Mouse (Mus musculus): ENCODE measurements around the gene Tff3. TPM values are rescaled to one million over a fixed set of nuclear protein-coding genes. Genes with fewer than 3 reads are reported as not detected.

The Tff3 gene
- polyA plus RNA-seq, 1 experiment from 2014 or later: 0.50 TPM

DNA sequence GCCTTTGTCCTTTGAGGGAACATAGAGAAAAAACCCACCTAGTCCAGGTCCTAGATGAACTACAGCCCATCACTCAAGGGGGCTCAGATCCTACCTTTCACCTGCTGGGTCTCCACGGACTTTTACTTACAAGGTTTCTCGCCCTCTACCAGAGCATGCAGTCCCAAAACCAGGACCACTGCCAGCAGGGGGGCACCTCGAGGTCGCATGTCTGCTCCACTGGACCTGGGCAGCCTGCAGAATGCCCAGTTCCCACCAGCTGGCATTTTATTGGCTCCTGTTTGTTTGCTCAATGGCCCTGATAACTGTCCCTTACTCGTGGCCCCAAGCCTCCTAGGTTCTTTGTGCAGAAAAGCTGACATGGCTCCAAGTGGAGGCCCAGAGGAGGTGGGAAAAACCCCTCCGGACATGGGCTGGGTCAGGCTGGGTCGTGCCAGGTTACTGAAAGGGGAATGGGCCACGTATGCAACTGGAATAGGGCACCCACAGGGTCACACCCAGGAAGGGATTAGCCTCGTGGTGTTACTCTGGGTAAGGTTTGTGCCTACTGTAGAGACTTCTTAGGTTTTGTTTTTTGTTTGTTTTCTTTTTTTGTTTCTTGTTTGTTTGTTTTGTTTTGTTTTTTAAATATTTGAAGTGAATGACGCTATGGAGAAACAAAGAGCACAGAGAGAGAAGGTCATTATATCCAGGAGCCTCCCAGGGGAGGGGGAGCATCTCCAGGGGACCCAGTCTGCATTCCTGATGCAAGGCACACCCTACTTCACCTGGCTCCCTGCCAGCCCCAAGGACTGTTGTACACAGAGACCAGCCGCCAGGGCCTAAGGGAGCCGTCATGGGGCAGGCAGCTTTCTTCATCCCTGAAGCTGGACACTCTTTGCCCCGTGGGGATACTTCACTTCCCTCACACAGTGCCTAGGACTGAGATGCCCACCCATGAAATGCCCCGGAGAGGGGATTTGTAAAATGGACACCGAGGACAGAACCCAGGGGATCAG, 14.9 kb upstream of the Tff3 start, which contains the start of gene Tff2:
Tff2 (minus strand) TSS at position 243 of the 998 bp plus-strand sequence.
- WGBS: 68% methylated on average over 15 of the region's 15 CpGs
- no peak for DNase-seq (ENCODE audit: low spot score)

DNA sequence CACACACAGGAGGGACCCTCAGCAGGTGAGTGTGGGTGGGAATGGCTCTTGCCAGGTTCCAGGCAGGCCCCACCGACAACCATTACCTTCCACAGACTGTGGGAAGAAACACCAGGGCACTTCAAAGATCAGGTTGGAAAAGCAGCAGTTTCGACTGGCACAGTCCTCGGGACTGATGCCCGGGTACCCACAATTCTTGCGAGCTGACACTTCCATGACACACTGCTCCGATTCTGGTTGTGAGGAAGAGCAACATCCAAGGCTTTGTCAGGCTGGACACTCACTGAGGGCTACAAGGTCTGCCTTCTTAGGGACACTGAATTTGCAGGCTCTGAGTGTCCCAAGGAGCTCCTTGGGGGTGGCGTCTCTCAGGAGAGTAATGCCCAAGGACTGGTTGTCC, 12.7 kb upstream of the Tff3 start:
- no peaks in the 10 kb centered on the region for H3K4me1 ChIP-seq
- H3K27me3 ChIP-seq (ENCODE audit: insufficient read depth, poor library complexity, severe bottlenecking): peaks cover 6% of the 10 kb centered on the region; the same call in 1 of the 2 replicates
- WGBS: 87% methylated on average over 7 of the region's 7 CpGs
- H3K27ac ChIP-seq: no peak overlapping the region
- DNase-seq (ENCODE audit: low spot score): no peak
- H3K9me3 ChIP-seq: no peaks in the 10 kb centered on the region
- H3K36me3 ChIP-seq: no peaks in the 10 kb centered on the region
- H3K4me3 ChIP-seq: no peak overlapping the region

More for the DNA sequence above, 14.9 kb upstream of the Tff3 start, which contains the start of gene Tff2:
- Histone ChIP-seq H3K27me3 (ENCODE audit: insufficient read depth, poor library complexity, severe bottlenecking) (peaks cover 6% of the 10 kb centered on the region; the same call in 1 of the 2 replicates), H3K4me1 (no peaks in the 10 kb centered on the region), H3K27ac (0 out of 2 replicates have a peak within 1 kb of the TSS, but pooled peaks have one; percentile 13), H3K4me3 (no peak within 1 kb of the TSS), H3K36me3 (no peaks in the 10 kb centered on the region), H3K9me3 (no peaks in the 10 kb centered on the region)

DNA sequence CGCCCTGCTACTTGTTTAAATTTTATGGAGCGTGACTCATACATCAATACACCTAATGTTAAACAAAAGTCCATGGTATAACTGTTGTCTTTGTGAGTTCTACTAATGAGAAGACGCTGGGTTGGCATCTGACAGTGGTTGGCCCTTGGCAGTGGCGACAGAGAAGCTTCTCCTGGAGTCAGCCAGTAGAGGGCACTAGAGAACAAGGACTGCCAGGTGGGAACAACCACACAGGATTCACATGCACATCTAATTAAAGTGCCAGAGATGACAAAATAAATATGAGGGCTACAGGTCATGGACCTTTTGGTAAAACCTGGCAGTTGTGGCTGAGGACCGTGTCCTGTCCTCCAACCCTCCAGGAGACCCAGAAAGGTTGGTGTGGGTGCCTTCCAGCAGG, 9.0 kb upstream of the Tff3 start:
- Histone ChIP-seq H3K27ac (no peak overlapping the region), H3K9me3 (no peaks in the 10 kb centered on the region), H3K36me3 (no peaks in the 10 kb centered on the region), H3K27me3 (ENCODE audit: insufficient read depth, poor library complexity, severe bottlenecking) (no peaks in the 10 kb centered on the region; the same call in 1 of the 2 replicates), H3K4me3 (no peak overlapping the region), H3K4me1 (peaks cover 2% of the 10 kb centered on the region; the same call in 1 of the 2 replicates)
- WGBS: 18% methylated on average over 5 of the region's 5 CpGs
- no peak for DNase-seq (ENCODE audit: low spot score)

DNA sequence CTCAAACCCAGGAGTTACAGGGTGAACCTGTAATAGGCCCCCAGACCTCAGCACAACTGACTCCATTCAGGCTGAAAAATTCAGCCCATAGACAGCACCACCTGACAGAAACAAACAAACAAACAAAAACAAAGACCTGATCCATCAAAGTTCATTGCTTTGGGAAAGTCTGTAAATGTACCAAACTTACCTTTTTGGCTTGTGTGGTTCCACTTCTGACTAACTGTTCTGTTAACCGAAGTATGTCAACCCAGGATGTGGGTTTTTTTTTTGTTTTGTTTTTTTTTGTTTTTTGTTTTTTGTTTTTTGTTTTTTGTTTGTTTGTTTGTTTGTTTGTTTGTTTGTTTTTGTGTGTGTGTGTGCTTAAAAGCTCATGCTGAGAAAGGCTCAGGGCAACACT, 7.4 kb upstream of the Tff3 start:
- Histone ChIP-seq H3K4me3 (no peak overlapping the region), H3K27me3 (ENCODE audit: insufficient read depth, poor library complexity, severe bottlenecking) (no peaks in the 10 kb centered on the region; the same call in 1 of the 2 replicates), H3K9me3 (no peaks in the 10 kb centered on the region), H3K27ac (no peak overlapping the region), H3K4me1 (peaks cover 2% of the 10 kb centered on the region; the same call in 1 of the 2 replicates), H3K36me3 (no peaks in the 10 kb centered on the region)
- DNase-seq (ENCODE audit: low spot score): no peak
- 82% methylated on average over 1 of the region's 1 CpGs for WGBS

DNA sequence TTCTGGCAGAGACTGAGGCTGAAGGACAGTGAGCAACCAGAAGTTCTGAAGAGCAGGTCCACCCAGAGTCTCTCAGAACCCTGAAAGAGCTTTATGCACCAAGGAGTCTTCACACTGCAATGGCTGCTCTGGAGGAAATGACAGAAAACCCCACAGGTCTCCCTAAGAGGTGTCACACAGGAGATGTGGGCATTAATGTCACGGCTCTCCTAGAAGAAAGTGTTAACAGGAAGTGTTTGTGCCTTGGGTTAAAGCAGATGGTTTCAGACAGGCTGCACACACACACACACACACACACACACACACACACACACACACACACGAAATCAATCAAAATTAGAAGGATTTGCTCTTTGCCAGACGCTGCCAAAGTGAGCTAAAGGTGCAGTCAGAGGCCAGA, 6.8 kb upstream of the Tff3 start:
- H3K27ac ChIP-seq: no peak overlapping the region
- DNase-seq (ENCODE audit: low spot score): no peak
- WGBS: 46% methylated on average over 3 of the region's 3 CpGs
- peaks cover 2% of the 10 kb centered on the region; the same call in 1 of the 2 replicates for H3K4me1 ChIP-seq
- H3K27me3 ChIP-seq (ENCODE audit: insufficient read depth, poor library complexity, severe bottlenecking): peaks cover under 1% of the 10 kb centered on the region
- H3K36me3 ChIP-seq: no peaks in the 10 kb centered on the region
- no peak overlapping the region for H3K4me3 ChIP-seq
- no peaks in the 10 kb centered on the region for H3K9me3 ChIP-seq

DNA sequence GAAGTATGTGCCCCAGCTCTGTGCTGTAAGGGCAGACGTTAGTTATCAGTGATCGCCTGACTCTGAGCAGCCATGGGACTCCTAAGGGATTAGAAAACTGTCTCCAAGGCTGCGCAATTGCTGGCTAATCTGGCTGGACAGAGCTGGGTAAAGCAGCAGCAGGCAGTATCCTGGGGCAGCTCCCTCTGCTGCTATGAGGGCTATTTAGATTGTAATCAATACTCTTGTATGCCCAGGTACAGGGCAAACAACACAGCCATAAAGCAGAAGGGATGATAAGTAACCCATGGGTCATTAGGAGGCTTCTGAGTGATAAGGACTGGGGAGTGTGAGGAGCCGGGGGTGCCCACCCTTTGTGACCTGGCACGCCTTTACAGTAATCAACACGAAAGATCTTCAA, 5.5 kb upstream of the Tff3 start:
- Histone ChIP-seq H3K4me1 (peaks cover 2% of the 10 kb centered on the region; the same call in 1 of the 2 replicates), H3K4me3 (no peak overlapping the region), H3K36me3 (no peaks in the 10 kb centered on the region), H3K27ac (no peak overlapping the region), H3K9me3 (no peaks in the 10 kb centered on the region), H3K27me3 (ENCODE audit: insufficient read depth, poor library complexity, severe bottlenecking) (peaks cover 5% of the 10 kb centered on the region)
- WGBS: 66% methylated on average over 6 of the region's 6 CpGs
- no peak for DNase-seq (ENCODE audit: low spot score)

DNA sequence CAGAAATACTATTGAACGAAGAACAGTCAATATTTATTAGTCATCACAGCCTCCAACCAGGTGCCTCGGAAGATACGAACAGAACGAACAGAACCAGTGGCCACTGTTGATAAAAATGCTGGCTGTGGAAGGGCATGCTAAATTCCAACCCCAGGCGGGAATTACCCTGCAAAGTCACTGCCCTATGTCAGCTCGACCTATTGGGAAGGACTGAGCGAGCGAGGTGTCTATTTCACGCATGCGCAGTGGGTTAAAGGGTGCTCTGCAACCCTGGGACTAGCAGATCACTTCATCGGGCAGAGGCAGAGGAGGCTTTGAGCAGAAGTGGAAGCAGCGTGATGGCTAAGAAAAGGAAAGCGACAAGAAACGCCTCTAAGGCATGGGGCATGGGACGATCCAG, 4.3 kb upstream of the Tff3 start:
- WGBS: 72% methylated on average over 15 of the region's 15 CpGs

DNA sequence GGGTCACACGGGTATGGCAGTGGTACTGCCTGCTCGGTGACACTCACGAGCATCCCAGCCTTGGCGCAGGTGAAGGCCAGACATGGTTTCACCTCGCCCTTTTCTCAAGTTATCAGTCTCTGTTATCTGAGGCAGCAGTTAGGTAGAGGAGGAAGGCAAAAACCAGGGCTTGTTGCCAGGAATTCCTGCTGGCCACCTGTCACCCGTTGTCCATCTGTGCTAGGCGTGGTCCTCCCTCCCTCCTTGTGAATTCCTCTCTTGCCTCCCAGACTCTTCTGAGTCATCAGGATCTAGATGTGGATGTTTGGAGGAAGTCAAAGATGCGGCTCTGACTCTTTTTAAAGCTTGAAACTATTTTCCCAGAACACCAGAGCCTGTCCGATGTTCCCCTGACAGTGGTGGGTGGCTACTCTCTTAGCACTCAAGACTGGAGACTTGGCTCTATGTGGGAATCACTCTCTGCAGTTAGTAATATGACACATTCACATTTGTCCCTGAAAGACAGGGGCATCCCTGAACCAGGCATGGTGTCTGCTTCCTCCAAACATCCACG, 1.9 kb upstream of the Tff3 start:
- Histone ChIP-seq H3K4me3 (no peak overlapping the region), H3K4me1 (peaks cover 6% of the 10 kb centered on the region; the same call in 1 of the 2 replicates), H3K27me3 (ENCODE audit: insufficient read depth, poor library complexity, severe bottlenecking) (peaks cover 9% of the 10 kb centered on the region; the same call in 1 of the 2 replicates), H3K36me3 (no peaks in the 10 kb centered on the region), H3K9me3 (no peaks in the 10 kb centered on the region), H3K27ac (no peak overlapping the region)
- WGBS: 74% methylated on average over 10 of the region's 10 CpGs
- DNase-seq (ENCODE audit: low spot score): no peak

More for the DNA sequence above, 4.3 kb upstream of the Tff3 start:
- Histone ChIP-seq H3K4me1 (peaks cover 6% of the 10 kb centered on the region; the same call in 1 of the 2 replicates), H3K9me3 (no peaks in the 10 kb centered on the region), H3K36me3 (no peaks in the 10 kb centered on the region), H3K4me3 (no peak overlapping the region), H3K27me3 (ENCODE audit: insufficient read depth, poor library complexity, severe bottlenecking) (peaks cover 5% of the 10 kb centered on the region; the same call in 1 of the 2 replicates), H3K27ac (no peak overlapping the region)
- no peak for DNase-seq (ENCODE audit: low spot score)

DNA sequence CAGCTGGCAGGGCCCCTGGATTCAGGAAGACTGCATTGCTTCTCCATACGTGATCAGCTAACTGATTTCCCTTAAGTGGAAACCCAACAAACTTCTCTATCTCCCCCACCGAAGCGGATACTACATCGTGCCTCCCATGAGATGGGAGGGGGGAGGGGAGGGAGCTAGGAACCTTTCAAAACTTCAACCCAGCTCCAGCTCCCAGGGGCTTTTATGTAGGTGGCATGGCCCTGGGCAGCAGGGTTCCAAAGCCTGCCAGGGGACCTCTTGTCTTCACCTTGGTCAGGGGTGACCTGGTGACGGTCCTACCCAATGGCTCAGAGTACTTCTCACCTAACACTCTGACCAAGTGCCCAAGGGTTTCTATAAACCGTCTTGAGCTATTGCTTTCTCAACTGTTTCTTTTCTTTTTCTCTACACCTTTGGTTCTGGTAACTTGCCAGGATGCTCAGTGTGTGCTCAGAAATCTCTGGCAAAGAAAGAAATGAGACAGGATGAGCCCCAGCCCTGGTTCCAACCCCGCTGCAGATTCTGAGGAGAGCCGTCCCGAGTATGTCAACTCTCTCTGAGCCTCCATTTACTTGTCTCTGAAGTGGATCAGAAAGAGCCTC, 633 bp downstream of the Tff3 start:
- Histone ChIP-seq H3K4me1 (0 out of 2 replicates have a peak, but pooled peaks cover 4% of the 10 kb centered on the region), H3K36me3 (no peaks in the 10 kb centered on the region), H3K27ac (no peak overlapping the region), H3K4me3 (no peak overlapping the region), H3K9me3 (no peaks in the 10 kb centered on the region), H3K27me3 (ENCODE audit: insufficient read depth, poor library complexity, severe bottlenecking) (peaks cover 9% of the 10 kb centered on the region; the same call in 1 of the 2 replicates)
- 77% methylated on average over 9 of the region's 9 CpGs for WGBS
- no peak for DNase-seq (ENCODE audit: low spot score)

DNA sequence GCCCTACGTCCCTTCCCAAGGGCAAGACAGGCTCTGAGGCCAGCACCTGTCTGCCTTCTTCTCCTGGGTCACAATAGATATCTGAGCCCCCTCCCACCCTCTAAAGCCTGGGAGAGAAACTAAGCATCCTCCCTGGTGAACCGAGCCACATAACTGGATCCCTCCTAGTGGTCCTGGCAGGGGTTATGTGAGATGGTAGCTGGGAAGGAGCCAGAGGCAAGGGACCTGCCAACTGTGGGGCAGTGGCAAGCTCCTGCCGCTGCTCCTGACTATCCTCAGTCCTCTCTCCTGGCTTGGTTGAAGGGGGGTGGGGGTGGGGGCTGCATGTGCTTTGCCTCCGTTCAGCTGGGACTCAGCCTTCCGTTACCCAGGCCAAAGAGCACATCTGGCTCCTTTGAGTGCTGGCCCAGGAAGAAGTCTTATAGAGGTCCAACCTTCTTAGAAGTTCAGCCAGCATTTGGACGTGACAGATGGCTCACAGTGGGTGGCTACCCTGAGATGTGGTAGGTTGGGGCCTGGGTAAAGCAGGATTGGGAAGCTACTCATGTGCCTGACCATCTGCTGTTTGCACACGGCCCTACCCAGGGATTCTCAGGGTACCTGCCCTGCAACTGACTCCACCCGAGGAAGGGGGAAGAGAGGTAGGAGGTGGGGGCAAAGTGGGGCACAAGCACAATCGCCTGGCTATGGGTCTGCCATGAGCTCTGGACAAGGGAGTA, 3.7 kb downstream of the Tff3 start:
- Histone ChIP-seq H3K36me3 (no peaks in the 10 kb centered on the region), H3K27ac (no peak overlapping the region), H3K27me3 (ENCODE audit: insufficient read depth, poor library complexity, severe bottlenecking) (peaks cover 4% of the 10 kb centered on the region; the same call in 1 of the 2 replicates), H3K4me3 (no peak overlapping the region), H3K4me1 (0 out of 2 replicates have a peak, but pooled peaks cover 4% of the 10 kb centered on the region), H3K9me3 (no peaks in the 10 kb centered on the region)
- 37% methylated on average over 9 of the region's 9 CpGs for WGBS
- no peak for DNase-seq (ENCODE audit: low spot score)

DNA sequence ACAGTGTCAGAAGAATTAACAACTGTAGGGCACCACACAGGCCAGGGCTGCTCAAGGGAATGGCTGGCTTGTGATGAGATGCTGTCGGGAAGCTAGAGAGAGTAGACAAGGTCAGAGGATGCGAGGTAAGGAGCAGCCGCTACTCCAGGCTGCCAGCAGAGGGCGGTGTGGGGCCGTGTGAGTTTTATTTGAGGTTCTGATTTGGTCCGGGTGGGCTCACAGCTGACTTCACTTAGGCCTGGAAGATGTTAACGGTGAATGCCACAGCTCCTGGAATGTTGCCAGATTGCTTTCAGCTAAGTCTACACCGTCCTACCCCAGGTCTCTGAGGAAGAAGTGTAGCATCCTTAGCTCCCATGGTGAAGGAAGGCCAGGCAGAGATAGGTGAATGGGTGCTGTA, 7.5 kb downstream of the Tff3 start:
- 11% methylated on average over 8 of the region's 8 CpGs for WGBS
- Histone ChIP-seq H3K27ac (no peak overlapping the region), H3K4me1 (peaks cover 6% of the 10 kb centered on the region; the same call in 1 of the 2 replicates), H3K27me3 (ENCODE audit: insufficient read depth, poor library complexity, severe bottlenecking) (peaks cover 2% of the 10 kb centered on the region; the same call in 1 of the 2 replicates), H3K36me3 (no peaks in the 10 kb centered on the region), H3K4me3 (no peak overlapping the region), H3K9me3 (no peaks in the 10 kb centered on the region)
- DNase-seq (ENCODE audit: low spot score): no peak

DNA sequence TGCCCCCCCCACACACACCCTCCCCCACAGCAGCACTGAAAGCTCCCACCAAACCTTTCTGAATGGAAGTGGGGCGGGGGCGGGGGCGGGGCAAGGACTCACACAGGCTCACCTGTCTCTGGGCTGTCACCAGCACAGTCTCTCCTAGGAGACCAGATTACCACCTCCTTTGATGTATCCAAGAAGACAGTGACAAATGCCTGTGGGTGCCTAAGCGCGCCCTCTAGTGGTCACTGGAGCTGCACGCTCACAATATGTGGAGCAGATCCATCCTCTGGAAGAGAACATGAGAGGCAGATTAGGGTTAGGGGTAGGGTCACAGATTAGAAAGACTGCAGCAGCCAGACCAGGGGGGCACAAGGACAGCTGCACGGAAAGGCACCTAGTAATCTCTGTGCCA, 10.0 kb downstream of the Tff3 start:
- Histone ChIP-seq H3K4me3 (no peak overlapping the region), H3K9me3 (no peaks in the 10 kb centered on the region), H3K27ac (no peak overlapping the region), H3K4me1 (peaks cover 16% of the 10 kb centered on the region), H3K36me3 (no peaks in the 10 kb centered on the region), H3K27me3 (ENCODE audit: insufficient read depth, poor library complexity, severe bottlenecking) (no peaks in the 10 kb centered on the region)
- WGBS: 6% methylated on average over 7 of the region's 7 CpGs
- DNase-seq (ENCODE audit: low spot score): peak; percentile 88
